Mouse (Mus musculus): ENCODE measurements around the gene Ftcd. TPM values are rescaled to one million over a fixed set of nuclear protein-coding genes. Genes with fewer than 3 reads are reported as not detected.
A peak's percentile ranks its signal among the peaks of the same experiment; 100 is the strongest.

Gene Ftcd
- total RNA-seq (2014; rRNA removed; ENCODE audit: low replicate concordance) (3.5 and 5.8 TPM in 2 replicates), polyA plus RNA-seq (2015; fragmentation: Nextera tagmentation; extraction: Ambion mirVana) (4.5 and 5.6 TPM in 2 replicates)

GRCm38 (mm10) chr10:76575374-76575773, at the start of gene Ftcd:
Ftcd (plus strand) TSS chr10:76575648.
- H3K4me1 ChIP-seq (ENCODE audit: control insufficient read depth, insufficient read depth) = no peaks in the 10 kb centered on the region
- no peaks in the 10 kb centered on the region for H3K36me3 ChIP-seq (replicated peaks; ENCODE audit: control insufficient read depth, insufficient read depth, low read length)
- no peak within 1 kb of the TSS for H3K9ac ChIP-seq (replicated peaks; ENCODE audit: low read depth, low read length)
- no peak within 1 kb of the TSS for H3K4me3 ChIP-seq (ENCODE audit: low read depth, low read length)
- no peak for TF ChIP-seq EP300 (IDR thresholded peaks at IDR 0.05; ENCODE audit: low read depth)
- no peak for TF ChIP-seq CTCF (IDR thresholded peaks at IDR 0.05; ENCODE audit: low read depth)
- no peaks in the 10 kb centered on the region for H3K27me3 ChIP-seq (ENCODE audit: control insufficient read depth, insufficient read depth, low read length)
- H3K27ac ChIP-seq (ENCODE audit: low read depth) = no peak within 1 kb of the TSS
- DNase-seq (ENCODE audit: low spot score) = no peak
- H3K9me3 ChIP-seq (replicated peaks; ENCODE audit: control insufficient read depth, low read length) = no peaks in the 10 kb centered on the region
- WGBS = 87% methylated on average over 3 of the region's 3 CpGs
- ATAC-seq (ENCODE audit: insufficient read depth, low read depth) = no peak
- no peak within 1 kb of the TSS for H3K4me2 ChIP-seq (ENCODE audit: low read depth, low read length)

- peak overlapping the region; percentile 59 for H3K4me3 ChIP-seq (ENCODE audit: low read depth, low read length)
- peak; percentile 34; the same call in 1 of the 2 replicates for ATAC-seq (ENCODE audit: insufficient read depth, low read depth)
- H3K9ac ChIP-seq (replicated peaks; ENCODE audit: low read depth, low read length) = peak overlapping the region; percentile 13; the same call in 1 of the 2 replicates
- peaks cover 13% of the 10 kb centered on the region for H3K4me1 ChIP-seq (ENCODE audit: control insufficient read depth, insufficient read depth)
- H3K27ac ChIP-seq (ENCODE audit: low read depth) = peak overlapping the region; percentile 32; the same call in 1 of the 2 replicates
- 2% methylated on average over 11 of the region's 11 CpGs for WGBS
- peak overlapping the region; percentile 86 for H3K4me2 ChIP-seq (ENCODE audit: low read depth, low read length)
- no peaks in the 10 kb centered on the region for H3K27me3 ChIP-seq (ENCODE audit: control insufficient read depth, insufficient read depth, low read length)
- H3K9me3 ChIP-seq (replicated peaks; ENCODE audit: control insufficient read depth, low read length) = no peaks in the 10 kb centered on the region
- no peak for DNase-seq (ENCODE audit: low spot score)
- peaks cover 17% of the 10 kb centered on the region; the same call in 1 of the 2 replicates for H3K36me3 ChIP-seq (replicated peaks; ENCODE audit: control insufficient read depth, insufficient read depth, low read length)
- TF ChIP-seq EP300 (IDR thresholded peaks at IDR 0.05; ENCODE audit: low read depth) = no peak
- no peak for TF ChIP-seq CTCF (IDR thresholded peaks at IDR 0.05; ENCODE audit: low read depth)
Observed at GRCm38 (mm10) chr10:76530922-76531321, 44.5 kb upstream of the Ftcd start.

- Histone ChIP-seq H3K27ac (ENCODE audit: low read depth) (peak within 1 kb of the TSS; percentile 32), H3K4me3 (ENCODE audit: low read depth, low read length) (peak within 1 kb of the TSS; percentile 59), H3K9me3 (replicated peaks; ENCODE audit: control insufficient read depth, low read length) (no peaks in the 10 kb centered on the region), H3K36me3 (replicated peaks; ENCODE audit: control insufficient read depth, insufficient read depth, low read length) (peaks cover 22% of the 10 kb centered on the region; the same call in 1 of the 2 replicates), H3K27me3 (ENCODE audit: control insufficient read depth, insufficient read depth, low read length) (no peaks in the 10 kb centered on the region), H3K9ac (replicated peaks; ENCODE audit: low read depth, low read length) (peak within 1 kb of the TSS; percentile 45; the same call in 1 of the 2 replicates), H3K4me1 (ENCODE audit: control insufficient read depth, insufficient read depth) (peaks cover 13% of the 10 kb centered on the region), H3K4me2 (ENCODE audit: low read depth, low read length) (peak within 1 kb of the TSS; percentile 86)
- ATAC-seq (ENCODE audit: insufficient read depth, low read depth) (peak; percentile 99), DNase-seq (ENCODE audit: low spot score) (peak; percentile 94)
- WGBS = under 1% methylated on average over 34 of the region's 37 CpGs
- TF ChIP-seq EP300 (IDR thresholded peaks at IDR 0.05; ENCODE audit: low read depth) (no peak), CTCF (IDR thresholded peaks at IDR 0.05; ENCODE audit: low read depth) (peak; percentile 51)
Observed at GRCm38 (mm10) chr10:76531375-76531774, 44.1 kb upstream of the Ftcd start, which contains the start of gene Lss. Lss (plus strand) TSS chr10:76531588.

GRCm38 (mm10) chr10:76531828-76532227, 43.6 kb upstream of the Ftcd start:
- DNase-seq (ENCODE audit: low spot score) = no peak
- no peaks in the 10 kb centered on the region for H3K9me3 ChIP-seq (replicated peaks; ENCODE audit: control insufficient read depth, low read length)
- 3% methylated on average over 14 of the region's 14 CpGs for WGBS
- H3K9ac ChIP-seq (replicated peaks; ENCODE audit: low read depth, low read length) = peak overlapping the region; percentile 45; the same call in 1 of the 2 replicates
- H3K4me1 ChIP-seq (ENCODE audit: control insufficient read depth, insufficient read depth) = peaks cover 13% of the 10 kb centered on the region
- no peaks in the 10 kb centered on the region for H3K27me3 ChIP-seq (ENCODE audit: control insufficient read depth, insufficient read depth, low read length)
- peak overlapping the region; percentile 59 for H3K4me3 ChIP-seq (ENCODE audit: low read depth, low read length)
- ATAC-seq (ENCODE audit: insufficient read depth, low read depth) = no peak
- H3K4me2 ChIP-seq (ENCODE audit: low read depth, low read length) = peak overlapping the region; percentile 86
- no peak for TF ChIP-seq EP300 (IDR thresholded peaks at IDR 0.05; ENCODE audit: low read depth)
- no peak for TF ChIP-seq CTCF (IDR thresholded peaks at IDR 0.05; ENCODE audit: low read depth)
- peaks cover 24% of the 10 kb centered on the region; the same call in 1 of the 2 replicates for H3K36me3 ChIP-seq (replicated peaks; ENCODE audit: control insufficient read depth, insufficient read depth, low read length)
- H3K27ac ChIP-seq (ENCODE audit: low read depth) = peak overlapping the region; percentile 27

GRCm38 (mm10) chr10:76535526-76535925, 39.9 kb upstream of the Ftcd start:
- no peak overlapping the region for H3K4me3 ChIP-seq (ENCODE audit: low read depth, low read length)
- H3K9me3 ChIP-seq (replicated peaks; ENCODE audit: control insufficient read depth, low read length) = no peaks in the 10 kb centered on the region
- no peak overlapping the region for H3K27ac ChIP-seq (ENCODE audit: low read depth)
- DNase-seq (ENCODE audit: low spot score) (no peak), ATAC-seq (ENCODE audit: insufficient read depth, low read depth) (no peak)
- peaks cover 57% of the 10 kb centered on the region for H3K36me3 ChIP-seq (replicated peaks; ENCODE audit: control insufficient read depth, insufficient read depth, low read length)
- H3K27me3 ChIP-seq (ENCODE audit: control insufficient read depth, insufficient read depth, low read length) = no peaks in the 10 kb centered on the region
- 89% methylated on average over 7 of the region's 7 CpGs for WGBS
- H3K9ac ChIP-seq (replicated peaks; ENCODE audit: low read depth, low read length) = no peak overlapping the region
- TF ChIP-seq CTCF (IDR thresholded peaks at IDR 0.05; ENCODE audit: low read depth) = no peak
- no peak for TF ChIP-seq EP300 (IDR thresholded peaks at IDR 0.05; ENCODE audit: low read depth)
- no peak overlapping the region for H3K4me2 ChIP-seq (ENCODE audit: low read depth, low read length)
- H3K4me1 ChIP-seq (ENCODE audit: control insufficient read depth, insufficient read depth) = peaks cover 11% of the 10 kb centered on the region

- no peak for DNase-seq (ENCODE audit: low spot score)
- no peak for ATAC-seq (ENCODE audit: insufficient read depth, low read depth)
- no peaks in the 10 kb centered on the region for H3K9me3 ChIP-seq (replicated peaks; ENCODE audit: control insufficient read depth, low read length)
- no peak overlapping the region for H3K9ac ChIP-seq (replicated peaks; ENCODE audit: low read depth, low read length)
- H3K4me3 ChIP-seq (ENCODE audit: low read depth, low read length) = no peak overlapping the region
- no peaks in the 10 kb centered on the region for H3K4me1 ChIP-seq (ENCODE audit: control insufficient read depth, insufficient read depth)
- no peaks in the 10 kb centered on the region for H3K27me3 ChIP-seq (ENCODE audit: control insufficient read depth, insufficient read depth, low read length)
- no peak overlapping the region for H3K27ac ChIP-seq (ENCODE audit: low read depth)
- 55% methylated on average over 9 of the region's 9 CpGs for WGBS
- H3K36me3 ChIP-seq (replicated peaks; ENCODE audit: control insufficient read depth, insufficient read depth, low read length) = peaks cover 78% of the 10 kb centered on the region
- no peak overlapping the region for H3K4me2 ChIP-seq (ENCODE audit: low read depth, low read length)
- no peak for TF ChIP-seq CTCF (IDR thresholded peaks at IDR 0.05; ENCODE audit: low read depth)
- no peak for TF ChIP-seq EP300 (IDR thresholded peaks at IDR 0.05; ENCODE audit: low read depth)
Observed at GRCm38 (mm10) chr10:76537619-76538018, 37.8 kb upstream of the Ftcd start.
